Mouse (Mus musculus) brain, embryonic 14.5 days (tissue): ENCODE data around the gene Flvcr2.

Source experiments
- CTCF ChIP-seq: fragments of 200-500 bp; IDR thresholded peaks from 2 replicates; pipeline ENCODE4 v1.5.1; 2012; ENCODE audit warnings: inconsistent platforms, mild to moderate bottlenecking, moderate library complexity, borderline replicate concordance; ENCODE audit not compliant: insufficient read depth, insufficient read length; ENCODE audit errors: extremely low read depth
- POLR2A ChIP-seq: fragments of 200-500 bp; IDR thresholded peaks from 2 replicates; pipeline ENCODE4 v1.6.1; 2012; ENCODE audit warnings: mild to moderate bottlenecking, inconsistent platforms, borderline replicate concordance; ENCODE audit not compliant: poor library complexity, insufficient read depth, insufficient read length, severe bottlenecking; ENCODE audit errors: extremely low read depth

GRCm38 (mm10) chr12:85778962-85779361 is 32.6 kb downstream of the Flvcr2 start:
- TF ChIP-seq CTCF = no peak
- TF ChIP-seq POLR2A = no peak
